Comparison of ENCODE assay signal across 8 mouse cellular contexts in genomic region chr2:168912051-168912891, GRCm38 (mm10). TPM values are rescaled to one million over a fixed set of nuclear protein-coding genes. Genes with fewer than 3 reads are reported as not detected.
DNase-seq lines count a peak whose midpoint lies in the region; ATAC-seq and TF ChIP-seq lines count a peak whose summit lies in the region.

No protein-coding gene starts in this region.

- in situ Hi-C loops in ES-E14 (cut with MboI; ENCODE audit: low sequenced_read_pairs in 2 of 2, unreplicated experiment in 2 of 2) = no loop called here

- H3K4me2 ChIP-seq in kidney, embryonic 16.5 days (replicated peaks; ENCODE audit: low read depth, low read length) = peak overlapping the region; percentile 97
- H3K4me2 ChIP-seq in midbrain, embryonic 14.5 days (ENCODE audit: low read length) = peak overlapping the region; percentile 94

- no peak for TF ChIP-seq POLR2A in embryonic fibroblast, embryonic 13.5 days (IDR thresholded peaks at IDR 0.05; ENCODE audit: low read depth, low read length)

- peak overlapping the region; percentile 17; the same call in 1 of the 2 replicates for H3K27ac ChIP-seq in heart, embryonic 10.5 days
- H3K27ac ChIP-seq in ES-E14 (ENCODE audit: insufficient read depth, low read depth, low read length, poor library complexity, severe bottlenecking) = no peak overlapping the region
- no peak overlapping the region for H3K27ac ChIP-seq in embryonic fibroblast, embryonic 13.5 days (ENCODE audit: insufficient read depth, low read length)
- H3K27ac ChIP-seq in kidney, embryonic 16.5 days (ENCODE audit: low read length) = no peak overlapping the region
- H3K27ac ChIP-seq in midbrain, embryonic 14.5 days (replicated peaks; ENCODE audit: low read depth, low read length) = peak overlapping the region; percentile 55

- TF ChIP-seq CTCF in embryonic fibroblast, embryonic 13.5 days (IDR thresholded peaks at IDR 0.05; ENCODE audit: borderline replicate concordance, insufficient read depth, low read length) = no peak

- WGBS in heart, embryonic 10.5 days = under 1% methylated on average over 70 of the region's 70 CpGs
- under 1% methylated on average over 70 of the region's 70 CpGs for WGBS in kidney, embryonic 16.5 days
- under 1% methylated on average over 70 of the region's 70 CpGs for WGBS in midbrain, embryonic 14.5 days

- H3K27me3 ChIP-seq in heart, embryonic 10.5 days (ENCODE audit: insufficient read depth, poor library complexity, severe bottlenecking) = peaks cover 66% of the 10 kb centered on the region
- H3K27me3 ChIP-seq in kidney, embryonic 16.5 days (ENCODE audit: insufficient read depth, low read length) = peaks cover 35% of the 10 kb centered on the region
- peaks cover 18% of the 10 kb centered on the region; the same call in 1 of the 2 replicates for H3K27me3 ChIP-seq in midbrain, embryonic 14.5 days (ENCODE audit: control insufficient read depth, insufficient read depth, low read length)

- H3K9ac ChIP-seq in ES-E14 (ENCODE audit: insufficient read depth, low read depth, low read length, poor library complexity, severe bottlenecking) = peak overlapping the region; percentile 60
- peak overlapping the region; percentile 47 for H3K9ac ChIP-seq in kidney, embryonic 16.5 days (replicated peaks; ENCODE audit: low read length)
- H3K9ac ChIP-seq in midbrain, embryonic 14.5 days (replicated peaks; ENCODE audit: low read length) = peak overlapping the region; percentile 59

- peak; percentile 29; the same call in 1 of the 2 replicates for ATAC-seq in kidney, embryonic 16.5 days (ENCODE audit: low FRiP score, low TSS enrichment)
- peak; percentile 76 for ATAC-seq in midbrain, embryonic 14.5 days (ENCODE audit: low FRiP score, low TSS enrichment)

- DNase-seq in heart, embryonic 10.5 days (ENCODE audit: low spot score) = no peak
- no peak for DNase-seq in heart, postnatal 4 days
- no peak for DNase-seq in ES-E14 (ENCODE audit: low read depth, low spot score)
- peak; percentile 89 for DNase-seq in midbrain, embryonic 14.5 days
- no peak for DNase-seq in spleen, postnatal 36 days (ENCODE audit: low spot score in 2 of 2)
- DNase-seq in spleen, adult 18-20 months = no peak

- no peaks in the 10 kb centered on the region for H3K9me3 ChIP-seq in heart, embryonic 10.5 days
- no peaks in the 10 kb centered on the region for H3K9me3 ChIP-seq in ES-E14 (ENCODE audit: control insufficient read depth, insufficient read depth, low read depth, low read length)
- no peaks in the 10 kb centered on the region for H3K9me3 ChIP-seq in kidney, embryonic 16.5 days (ENCODE audit: low read length)
- H3K9me3 ChIP-seq in midbrain, embryonic 14.5 days (ENCODE audit: control insufficient read depth, low read length) = no peaks in the 10 kb centered on the region

- peaks cover 30% of the 10 kb centered on the region for H3K4me1 ChIP-seq in heart, embryonic 10.5 days
- peaks cover 0 to 15% of the 10 kb centered on the region in 2 experiments; a peak in 2 of 4 replicates for H3K4me1 ChIP-seq in ES-E14 (ENCODE audit: control insufficient read depth in 2 of 2, insufficient read depth in 2 of 2, low read length in 2 of 2, poor library complexity in 1 of 2)
- H3K4me1 ChIP-seq in embryonic fibroblast, embryonic 13.5 days (ENCODE audit: control insufficient read depth, insufficient read depth, low read length) = 0 out of 2 replicates have a peak, but pooled peaks cover 4% of the 10 kb centered on the region
- H3K4me1 ChIP-seq in kidney, embryonic 16.5 days (ENCODE audit: insufficient read depth, low read length) = peaks cover 27% of the 10 kb centered on the region
- peaks cover 15% of the 10 kb centered on the region for H3K4me1 ChIP-seq in midbrain, embryonic 14.5 days (ENCODE audit: control insufficient read depth, insufficient read depth, low read length)

- H3K36me3 ChIP-seq in heart, embryonic 10.5 days = no peaks in the 10 kb centered on the region
- no peaks in the 10 kb centered on the region for H3K36me3 ChIP-seq in ES-E14 (ENCODE audit: control insufficient read depth, insufficient read depth, low read length, poor library complexity, severe bottlenecking)
- H3K36me3 ChIP-seq in kidney, embryonic 16.5 days (ENCODE audit: insufficient read depth, low read length) = no peaks in the 10 kb centered on the region
- no peaks in the 10 kb centered on the region for H3K36me3 ChIP-seq in midbrain, embryonic 14.5 days (ENCODE audit: control insufficient read depth, insufficient read depth, low read length)

- H3K4me3 ChIP-seq in heart, embryonic 10.5 days = peak overlapping the region; percentile 69
- H3K4me3 ChIP-seq in ES-E14 (ENCODE audit: insufficient read depth in 1 of 2, low read depth in 1 of 2, low read length in 2 of 2, poor library complexity in 1 of 2, severe bottlenecking in 1 of 2) = peak overlapping the region; percentile 44 to 64
- H3K4me3 ChIP-seq in embryonic fibroblast, embryonic 13.5 days (ENCODE audit: insufficient read depth, low read length) = peak overlapping the region; percentile 33
- peak overlapping the region; percentile 61 for H3K4me3 ChIP-seq in kidney, embryonic 16.5 days (ENCODE audit: low read length)
- peak overlapping the region; percentile 55 for H3K4me3 ChIP-seq in midbrain, embryonic 14.5 days (replicated peaks; ENCODE audit: low read depth, low read length)

TF ChIP-seq in ES-E14, 5 proteins besides CTCF, POLR2A, EP300 and RAD21:
- TF ChIP-seq HCFC1 (IDR thresholded peaks at IDR 0.05; ENCODE audit: borderline replicate concordance, insufficient read depth, low read length) (no peak; the same call in 1 of the 2 replicates), ZNF384 (IDR thresholded peaks at IDR 0.05; ENCODE audit: low read depth, low read length) (no peak), ZC3H11A (IDR thresholded peaks at IDR 0.05; ENCODE audit: borderline replicate concordance, low read depth, low read length) (no peak), MAFK (IDR thresholded peaks at IDR 0.05; ENCODE audit: insufficient read depth, low read depth, low read length) (no peak), CHD2 (IDR thresholded peaks at IDR 0.05; ENCODE audit: low read depth, low read length) (no peak)

RNA-seq across cellular contexts. Expression of gene Zfp64, which starts 43.1 kb away (rescaled TPM):
- polyA plus RNA-seq in heart, embryonic 10.5 days (2016; fragmentation: Nextera tagmentation; extraction: Ambion mirVana) = 24.7 and 30.7 TPM in 2 replicates
- total RNA-seq in heart, postnatal 4 days (2021) = 10 to 100 TPM; 12.2 to 13.3 TPM
- 54.4 and 57.3 TPM in 2 replicates for total RNA-seq in ES-E14 (2012; rRNA removed)
- 14.7 and 23.1 TPM in 2 replicates for polyA plus RNA-seq in embryonic fibroblast, embryonic 13.5 days (2011; ENCODE audit: insufficient read length, low read depth, missing spikeins)
- 30.1 and 33.0 TPM in 2 replicates for polyA plus RNA-seq in kidney, embryonic 16.5 days (2015; fragmentation: Nextera tagmentation; extraction: Ambion mirVana)
- polyA plus RNA-seq in midbrain, embryonic 14.5 days (2014; fragmentation: Nextera tagmentation; extraction: Ambion mirVana) = 43.3 and 45.9 TPM in 2 replicates

Comparison
In these comparisons a context has a peak if more than half of its experiments do, and no peak if none do; other contexts are left out.
1. H3K27ac ChIP-seq: peak in heart, embryonic 10.5 days (single experiment) and midbrain, embryonic 14.5 days (single experiment); none in ES-E14 (single experiment), embryonic fibroblast, embryonic 13.5 days (single experiment) and kidney, embryonic 16.5 days (single experiment).
2. Peak in every context shown above with its lines, with median percentiles within 50 percentile points of each other: H3K4me3 ChIP-seq and H3K9ac ChIP-seq.